Mouse (Mus musculus): ENCODE results near the gene Cipc. TPM values are rescaled to one million over a fixed set of nuclear protein-coding genes. Genes with fewer than 3 reads are reported as not detected.
A peak's percentile ranks its signal among the peaks of the same experiment; 100 is the strongest.

Cipc gene
- total and polyA plus RNA-seq, 3 experiments = 34.1 to 45.1 (median 43.8) TPM

DNA sequence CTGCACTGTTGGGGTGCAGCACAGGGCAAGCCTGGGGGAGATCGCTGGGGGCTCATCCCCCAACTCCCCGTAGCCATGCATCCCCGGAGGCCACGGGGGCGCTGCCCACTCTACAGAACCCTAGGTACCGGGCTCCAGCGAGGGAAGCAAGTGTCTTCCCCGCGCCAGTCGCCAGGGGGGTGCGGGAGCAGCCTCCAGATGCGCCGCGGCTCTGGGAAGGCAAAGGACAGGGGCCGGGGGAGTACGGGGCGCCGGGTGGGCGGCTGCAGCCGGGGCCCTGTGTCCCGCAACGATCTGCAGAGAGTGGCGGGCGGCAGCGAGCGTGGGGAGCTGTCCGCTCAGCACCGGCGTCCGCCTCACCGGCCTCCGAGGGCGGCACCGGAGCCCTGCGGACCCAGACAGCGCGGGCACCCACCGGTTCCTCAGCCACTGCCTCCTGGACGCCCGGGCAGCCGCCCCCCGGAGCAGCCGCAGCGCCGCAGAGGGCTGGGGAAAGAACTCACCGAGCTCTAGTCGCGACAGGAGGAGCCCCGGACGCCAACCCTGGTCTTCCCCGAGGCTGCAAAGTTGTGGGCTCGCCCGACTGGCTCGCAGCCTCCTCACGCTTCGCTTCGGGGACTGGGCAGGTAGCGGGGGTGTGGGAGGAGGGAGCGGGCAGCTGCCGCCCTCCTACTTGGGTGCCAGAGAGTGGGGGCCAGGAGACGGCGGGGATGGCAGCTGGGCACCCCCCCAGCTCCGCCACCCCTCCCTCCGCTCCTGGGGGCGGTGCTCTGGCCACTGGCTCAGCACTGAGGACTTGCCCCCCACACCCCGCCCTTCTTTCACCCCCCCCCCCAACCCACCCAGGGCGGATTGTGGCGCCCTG lies 43.3 kb downstream of the Cipc start, which contains the start of gene Zdhhc22:
Gene Zdhhc22, minus strand, starts transcription at position 541 of the 865 bp plus-strand sequence.
- H3K79me2 ChIP-seq (replicated peaks; ENCODE audit: control insufficient read depth, insufficient read depth, low read length) = no peaks in the 10 kb centered on the region
- no peak within 1 kb of the TSS for H3K9ac ChIP-seq (ENCODE audit: low read depth, low read length)
- DNase-seq = peak in 1 of 2 experiments; percentile 51
- no peaks in the 10 kb centered on the region for H3K36me3 ChIP-seq (ENCODE audit: control insufficient read depth, insufficient read depth, low read length)
- no peaks in the 10 kb centered on the region for H3K4me1 ChIP-seq (ENCODE audit: control insufficient read depth, insufficient read depth, low read length)
- no peak within 1 kb of the TSS for H3K4me3 ChIP-seq
- WGBS = 2% methylated on average over 68 of the region's 68 CpGs
- peaks cover 15% of the 10 kb centered on the region for H3K27me3 ChIP-seq (ENCODE audit: control insufficient read depth, insufficient read depth, low read length)
- TF ChIP-seq CTCF (IDR thresholded peaks at IDR 0.05) (0 out of 2 replicates have a peak, but pooled peaks have one; percentile 13), EP300 (IDR thresholded peaks at IDR 0.05; ENCODE audit: insufficient read depth, low read depth, low read length) (no peak)
- intact Hi-C loops (cut with DNase I) = loop anchor here (5.0 to 10.0 kb wide), 2 partner anchors 57 to 155 kb away; partner anchors contain the start of genes Gstz1 and Pomt2
- H3K27ac ChIP-seq = no peak within 1 kb of the TSS

- H3K27ac ChIP-seq = no peak overlapping the region
- no peak for TF ChIP-seq CTCF (IDR thresholded peaks at IDR 0.05)
- TF ChIP-seq EP300 (IDR thresholded peaks at IDR 0.05; ENCODE audit: insufficient read depth, low read depth, low read length) = no peak
- TF ChIP-seq POLR2A (IDR thresholded peaks at IDR 0.05; ENCODE audit: insufficient read depth, low read depth, low read length) = no peak
- no peak for DNase-seq
- no peaks in the 10 kb centered on the region for H3K79me2 ChIP-seq (replicated peaks; ENCODE audit: control insufficient read depth, insufficient read depth, low read length)
- H3K27me3 ChIP-seq (ENCODE audit: control insufficient read depth, insufficient read depth, low read length) = peaks cover 15% of the 10 kb centered on the region
- intact Hi-C loops (cut with DNase I) = loop anchor here (5.0 kb wide), 1 partner anchor 57 kb away; no protein-coding TSS in a partner anchor
- H3K9ac ChIP-seq (ENCODE audit: low read depth, low read length) = no peak overlapping the region
- H3K4me1 ChIP-seq (ENCODE audit: control insufficient read depth, insufficient read depth, low read length) = no peaks in the 10 kb centered on the region
- no peaks in the 10 kb centered on the region for H3K36me3 ChIP-seq (ENCODE audit: control insufficient read depth, insufficient read depth, low read length)
- 39% methylated on average over 2 of the region's 2 CpGs for WGBS
- H3K4me3 ChIP-seq = no peak overlapping the region
Measured at GRCm38 (mm10) chr12:86990755-86991110, 43.9 kb downstream of the Cipc start.

DNA sequence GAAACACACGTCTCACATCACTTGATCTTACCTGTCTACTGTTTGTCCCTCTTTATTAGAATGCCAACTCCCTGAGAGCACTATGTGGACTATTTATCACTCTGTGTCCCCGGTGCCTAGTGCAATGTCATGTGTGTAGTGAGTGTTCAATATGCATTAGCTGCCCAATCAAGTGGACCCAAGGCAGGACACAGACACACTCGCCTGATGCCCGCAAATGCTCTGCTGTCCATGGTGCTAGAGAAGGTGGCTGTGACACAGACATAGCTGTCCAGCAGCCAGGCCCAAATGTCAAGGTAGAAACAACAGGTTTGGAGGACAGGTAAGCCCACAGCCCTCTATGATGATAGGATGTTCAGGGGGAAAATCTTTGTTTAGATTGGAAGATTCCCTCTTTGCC lies 47.3 kb downstream of the Cipc start:
- intact Hi-C loops (cut with DNase I) = loop anchor here (5.0 kb wide), 1 partner anchor 53 kb away; no protein-coding TSS in a partner anchor

GRCm38 (mm10) chr12:86994776-86995175 lies 47.9 kb downstream of the Cipc start:
- no peak for TF ChIP-seq POLR2A (IDR thresholded peaks at IDR 0.05; ENCODE audit: insufficient read depth, low read depth, low read length)
- no peak for TF ChIP-seq EP300 (IDR thresholded peaks at IDR 0.05; ENCODE audit: insufficient read depth, low read depth, low read length)
- Histone ChIP-seq H3K27me3 (ENCODE audit: control insufficient read depth, insufficient read depth, low read length) (peaks cover 6% of the 10 kb centered on the region), H3K27ac (no peak overlapping the region), H3K36me3 (ENCODE audit: control insufficient read depth, insufficient read depth, low read length) (no peaks in the 10 kb centered on the region), H3K4me1 (ENCODE audit: control insufficient read depth, insufficient read depth, low read length) (no peaks in the 10 kb centered on the region), H3K79me2 (replicated peaks; ENCODE audit: control insufficient read depth, insufficient read depth, low read length) (no peaks in the 10 kb centered on the region), H3K4me3 (no peak overlapping the region), H3K9ac (ENCODE audit: low read depth, low read length) (no peak overlapping the region)
- intact Hi-C loops (cut with DNase I) = loop anchor here (5.0 kb wide), 1 partner anchor 53 kb away; no protein-coding TSS in a partner anchor
- DNase-seq = no peak
- 43% methylated on average over 3 of the region's 3 CpGs for WGBS

More for the DNA sequence above, 47.3 kb downstream of the Cipc start:
- peaks cover 10% of the 10 kb centered on the region for H3K27me3 ChIP-seq (ENCODE audit: control insufficient read depth, insufficient read depth, low read length)
- H3K4me3 ChIP-seq = no peak overlapping the region
- H3K9ac ChIP-seq (ENCODE audit: low read depth, low read length) = no peak overlapping the region
- no peaks in the 10 kb centered on the region for H3K4me1 ChIP-seq (ENCODE audit: control insufficient read depth, insufficient read depth, low read length)
- H3K36me3 ChIP-seq (ENCODE audit: control insufficient read depth, insufficient read depth, low read length) = no peaks in the 10 kb centered on the region
- WGBS = 33% methylated on average over 4 of the region's 4 CpGs
- no peak for TF ChIP-seq POLR2A (IDR thresholded peaks at IDR 0.05; ENCODE audit: insufficient read depth, low read depth, low read length)
- no peak for TF ChIP-seq EP300 (IDR thresholded peaks at IDR 0.05; ENCODE audit: insufficient read depth, low read depth, low read length)
- TF ChIP-seq CTCF (IDR thresholded peaks at IDR 0.05) = no peak
- no peak overlapping the region for H3K27ac ChIP-seq
- H3K79me2 ChIP-seq (replicated peaks; ENCODE audit: control insufficient read depth, insufficient read depth, low read length) = no peaks in the 10 kb centered on the region
- DNase-seq = no peak

DNA sequence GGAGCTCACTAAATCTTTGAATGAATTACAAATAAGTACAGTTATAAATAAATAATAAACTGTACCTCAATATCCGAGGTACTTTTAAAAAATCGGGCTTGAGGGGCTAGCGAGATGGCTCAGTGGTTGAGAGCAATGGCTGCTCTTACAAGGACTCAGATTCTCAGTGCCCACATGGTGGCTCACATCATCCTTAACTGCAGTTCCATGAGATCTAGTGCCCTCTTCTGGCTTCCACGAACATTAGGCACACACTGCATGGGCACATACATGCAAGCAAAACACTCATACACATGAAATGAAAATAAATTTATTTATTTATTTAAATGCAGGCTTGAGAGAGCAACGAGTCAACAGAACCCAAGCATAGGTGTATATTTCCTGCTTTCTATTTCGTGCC lies 49.1 kb downstream of the Cipc start:
- H3K36me3 ChIP-seq (ENCODE audit: control insufficient read depth, insufficient read depth, low read length) = no peaks in the 10 kb centered on the region
- H3K4me1 ChIP-seq (ENCODE audit: control insufficient read depth, insufficient read depth, low read length) = no peaks in the 10 kb centered on the region
- H3K79me2 ChIP-seq (replicated peaks; ENCODE audit: control insufficient read depth, insufficient read depth, low read length) = no peaks in the 10 kb centered on the region
- no peak for DNase-seq
- H3K4me3 ChIP-seq = no peak overlapping the region
- TF ChIP-seq CTCF (IDR thresholded peaks at IDR 0.05) = no peak
- TF ChIP-seq POLR2A (IDR thresholded peaks at IDR 0.05; ENCODE audit: insufficient read depth, low read depth, low read length) = no peak
- TF ChIP-seq EP300 (IDR thresholded peaks at IDR 0.05; ENCODE audit: insufficient read depth, low read depth, low read length) = no peak
- H3K27me3 ChIP-seq (ENCODE audit: control insufficient read depth, insufficient read depth, low read length) = no peaks in the 10 kb centered on the region
- intact Hi-C loops (cut with DNase I) = no loop called here
- H3K27ac ChIP-seq = no peak overlapping the region
- H3K9ac ChIP-seq (ENCODE audit: low read depth, low read length) = no peak overlapping the region
- WGBS = 67% methylated on average over 6 of the region's 6 CpGs

DNA sequence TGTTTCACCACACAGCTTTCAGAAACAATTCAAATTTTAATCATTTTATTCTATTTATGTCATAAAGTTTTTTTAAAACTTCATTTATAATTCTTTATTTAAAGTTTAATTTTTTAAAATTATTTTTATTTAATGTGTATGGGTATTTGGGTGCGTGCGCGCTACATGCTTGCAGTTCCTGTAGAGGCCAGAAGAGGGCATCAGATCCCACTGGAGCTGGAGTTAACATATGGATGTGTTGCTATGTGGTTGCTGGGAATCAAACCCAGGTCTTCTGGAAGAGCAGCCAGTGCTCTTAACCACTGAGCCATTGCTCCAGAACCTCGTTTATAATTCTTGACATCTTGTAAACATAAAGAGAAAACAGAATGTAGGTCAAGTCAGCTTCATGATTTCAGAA lies 51.9 kb downstream of the Cipc start:
- DNase-seq = no peak
- no peak for TF ChIP-seq EP300 (IDR thresholded peaks at IDR 0.05; ENCODE audit: insufficient read depth, low read depth, low read length)
- TF ChIP-seq CTCF (IDR thresholded peaks at IDR 0.05) = peak; percentile 46
- no peak for TF ChIP-seq POLR2A (IDR thresholded peaks at IDR 0.05; ENCODE audit: insufficient read depth, low read depth, low read length)
- intact Hi-C loops (cut with DNase I) = loop anchor here (2.0 kb wide), 1 partner anchor 32 kb away; no protein-coding TSS in a partner anchor
- H3K9ac ChIP-seq (ENCODE audit: low read depth, low read length) = no peak overlapping the region
- no peaks in the 10 kb centered on the region for H3K36me3 ChIP-seq (ENCODE audit: control insufficient read depth, insufficient read depth, low read length)
- H3K27ac ChIP-seq = peak overlapping the region; percentile 80
- 75% methylated on average over 4 of the region's 4 CpGs for WGBS
- H3K4me3 ChIP-seq = no peak overlapping the region
- H3K79me2 ChIP-seq (replicated peaks; ENCODE audit: control insufficient read depth, insufficient read depth, low read length) = no peaks in the 10 kb centered on the region
- H3K27me3 ChIP-seq (ENCODE audit: control insufficient read depth, insufficient read depth, low read length) = no peaks in the 10 kb centered on the region
- no peaks in the 10 kb centered on the region for H3K4me1 ChIP-seq (ENCODE audit: control insufficient read depth, insufficient read depth, low read length)

All from heart, adult 2 months (tissue).